Mouse (Mus musculus): Measurements from ENCODE around the gene Zfp961.
"Not testable (repeated sequence)": the region's sequence is repeated elsewhere in the genome, so short reads cannot be mapped to it uniquely, and the experiment has no call there.

- not testable (repeated sequence) for TF ChIP-seq CTCF (IDR thresholded peaks at IDR 0.05; ENCODE audit: borderline replicate concordance, control insufficient read depth, extremely low read depth, insufficient read depth, low read length, poor library complexity); POLR2A (IDR thresholded peaks at IDR 0.05; ENCODE audit: control insufficient read depth, extremely low read depth, insufficient read depth, low read length, poor library complexity)
These were observed 66.5 kb downstream of the Zfp961 start for GRCm38 (mm10) chr8:72017339-72017738.

All from thymus, adult 2 months (tissue).